Mouse (Mus musculus): ENCODE measurements at regions not wholly inside any gene's neighbourhood (a gene's known extent, or its start where the extent isn't known, plus 50 kb on each side); places are given as distances from the start of the nearest gene placed in this dataset.

GRCm38 (mm10) chr1:47854372-47854771 lies 961.7 kb upstream of the Slc39a10 start:
- DNase-seq (ENCODE audit: low spot score in 2 of 2), result no peak

- DNase-seq (ENCODE audit: low spot score in 2 of 2), result no peak
Observed at GRCm38 (mm10) chr1:47853911-47854310, 961.3 kb upstream of the Slc39a10 start.

- no peak for DNase-seq (ENCODE audit: low spot score in 2 of 2)
Observed at GRCm38 (mm10) chr1:47840811-47841210, 948.2 kb upstream of the Slc39a10 start.

GRCm38 (mm10) chr1:47834072-47834471 lies 941.4 kb upstream of the Slc39a10 start:
- DNase-seq (ENCODE audit: low spot score in 2 of 2), result no peak

- DNase-seq (ENCODE audit: low spot score in 2 of 2), result no peak
Observed at GRCm38 (mm10) chr1:47827206-47827605, 934.6 kb upstream of the Slc39a10 start.

- DNase-seq (ENCODE audit: low spot score in 2 of 2), result peak in 1 of 2 experiments; percentile 47
Observed at GRCm38 (mm10) chr1:47809508-47809907, 916.9 kb upstream of the Slc39a10 start.

GRCm38 (mm10) chr1:47794763-47795162 lies 902.1 kb upstream of the Slc39a10 start:
- no peak for DNase-seq (ENCODE audit: low spot score in 2 of 2)

Measured in layer of hippocampus, postnatal 14 days (tissue).